Mouse (Mus musculus) hindbrain, embryonic 14.5 days (tissue): ENCODE data around the gene Emc3. TPM values are rescaled to one million over a fixed set of nuclear protein-coding genes. Genes with fewer than 3 reads are reported as not detected.

Experiments used
- ATAC-seq: fragments of 200-750 bp; cut with Nextera tagmentation; 2 replicates; pipeline ENCODE4 v1.8.0; 2017; ENCODE audit warnings: moderate number of reproducible peaks, mild to moderate bottlenecking, moderate TSS enrichment, moderate library complexity; ENCODE audit not compliant: low FRiP score
- DNase-seq: peaks from one replicate; pipeline ENCODE4 v3.0.0-alpha.2; 2015; ENCODE audit warnings: low spot score
- H3K27ac ChIP-seq: fragments of 300-500 bp; sonication (generic); 2 replicates; pipeline ENCODE4 v1.5.1; 2014; ENCODE audit warnings: mild to moderate bottlenecking, moderate library complexity
- H3K27me3 ChIP-seq: fragments of 300-500 bp; sonication (generic); 2 replicates; pipeline ENCODE4 v1.6.1; 2014; ENCODE audit warnings: mild to moderate bottlenecking, low read length, mixed read lengths; ENCODE audit not compliant: control insufficient read depth, insufficient read depth
- H3K36me3 ChIP-seq: fragments of 300-500 bp; sonication (generic); replicated peaks from 2 replicates; pipeline ENCODE4 v1.6.1; 2014; ENCODE audit not compliant: control insufficient read depth, insufficient read depth
- H3K4me1 ChIP-seq: fragments of 300-500 bp; sonication (generic); replicated peaks from 2 replicates; pipeline ENCODE4 v1.6.1; 2014; ENCODE audit warnings: antibody characterized with exemption, low read length, mixed read lengths; ENCODE audit not compliant: control insufficient read depth, insufficient read depth
- H3K4me2 ChIP-seq: fragments of 300-500 bp; sonication (generic); replicated peaks from 2 replicates; pipeline ENCODE4 v1.6.1; 2014; ENCODE audit warnings: mild to moderate bottlenecking, moderate library complexity
- H3K4me3 ChIP-seq: fragments of 300-500 bp; sonication (generic); replicated peaks from 2 replicates; pipeline ENCODE4 v1.5.1; 2014; ENCODE audit warnings: mild to moderate bottlenecking, low read length
- H3K9ac ChIP-seq: fragments of 300-500 bp; sonication (generic); 2 replicates; pipeline ENCODE4 v1.6.1; 2014
- H3K9me3 ChIP-seq: fragments of 300-500 bp; sonication (generic); 2 replicates; pipeline ENCODE4 v1.6.1; 2016; ENCODE audit warnings: low read length; ENCODE audit not compliant: control insufficient read depth
- WGBS: fragments of 180-500 bp; shearing (Covaris S2); extraction: QIAGEN DNeasy Blood & Tissue Kit; methylation state at CpG from one replicate; pipeline ENCODE4 v1.1.7; 2014; 5-methylcytosine and 5-hydroxymethylcytosine counted together
- polyA plus RNA-seq: library from polyadenylated mRNA; unstranded; fragments of >200 nt; fragmentation: Nextera tagmentation; extraction: Ambion mirVana; gene quantifications from 2 replicates; pipeline ENCODE4 v1.2.1, GENCODE M21; 2014

Gene Emc3
- polyA plus RNA-seq, 1 experiment from 2014 or later: 107 TPM

GRCm38 (mm10) chr6:113483100-113483615 lies 48.3 kb downstream of the Emc3 start, which contains the start of gene Creld1:
Gene Creld1 (plus strand): TSS chr6:113483297.
- Histone ChIP-seq H3K4me3 (peak within 1 kb of the TSS; percentile 66), H3K9me3 (no peaks in the 10 kb centered on the region), H3K27me3 (no peaks in the 10 kb centered on the region; the same call in none of the 2 replicates), H3K36me3 (peaks cover 25% of the 10 kb centered on the region), H3K4me1 (peaks cover 31% of the 10 kb centered on the region), H3K4me2 (peak within 1 kb of the TSS; percentile 70), H3K9ac (peak within 1 kb of the TSS; percentile 93), H3K27ac (peak within 1 kb of the TSS; percentile 89)
- WGBS: under 1% methylated on average over 26 of the region's 26 CpGs
- ATAC-seq: peak; percentile 96
- peak; percentile 91 for DNase-seq

DNA sequence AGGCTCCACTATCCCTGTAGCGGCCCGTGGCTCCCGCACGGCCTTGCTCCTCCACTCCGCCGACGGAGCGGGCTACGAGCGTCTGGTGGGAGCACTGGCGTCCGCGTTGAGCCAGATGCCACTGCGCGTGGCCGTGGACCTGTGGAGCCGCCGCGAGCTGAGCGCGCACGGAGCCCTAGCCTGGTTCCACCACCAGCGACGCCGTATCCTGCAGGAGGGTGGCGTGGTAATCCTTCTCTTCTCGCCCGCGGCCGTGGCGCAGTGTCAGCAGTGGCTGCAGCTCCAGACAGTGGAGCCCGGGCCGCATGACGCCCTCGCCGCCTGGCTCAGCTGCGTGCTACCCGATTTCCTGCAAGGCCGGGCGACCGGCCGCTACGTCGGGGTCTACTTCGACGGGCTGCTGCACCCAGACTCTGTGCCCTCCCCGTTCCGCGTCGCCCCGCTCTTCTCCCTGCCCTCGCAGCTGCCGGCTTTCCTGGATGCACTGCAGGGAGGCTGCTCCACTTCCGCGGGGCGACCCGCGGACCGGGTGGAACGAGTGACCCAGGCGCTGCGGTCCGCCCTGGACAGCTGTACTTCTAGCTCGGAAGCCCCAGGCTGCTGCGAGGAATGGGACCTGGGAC lies 48.9 kb downstream of the Emc3 start:
- Histone ChIP-seq H3K4me2 (peak overlapping the region; percentile 70), H3K4me3 (peak overlapping the region; percentile 66), H3K27ac (peak overlapping the region; percentile 89), H3K27me3 (no peaks in the 10 kb centered on the region; the same call in none of the 2 replicates), H3K9ac (peak overlapping the region; percentile 93), H3K36me3 (peaks cover 19% of the 10 kb centered on the region; the same call in 1 of the 2 replicates), H3K9me3 (no peaks in the 10 kb centered on the region), H3K4me1 (peaks cover 31% of the 10 kb centered on the region)
- WGBS: 1% methylated on average over 65 of the region's 65 CpGs
- ATAC-seq (peak; percentile 65), DNase-seq (peak; percentile 53)

GRCm38 (mm10) chr6:113480555-113481373 lies 50.7 kb downstream of the Emc3 start:
- 62% methylated on average over 18 of the region's 18 CpGs for WGBS
- peaks cover 29% of the 10 kb centered on the region for H3K4me1 ChIP-seq

GRCm38 (mm10) chr6:113478906-113479305 lies 52.5 kb downstream of the Emc3 start:
- H3K27me3 ChIP-seq: no peaks in the 10 kb centered on the region; the same call in none of the 2 replicates
- H3K4me3 ChIP-seq: no peak overlapping the region
- no peak overlapping the region for H3K27ac ChIP-seq
- no peaks in the 10 kb centered on the region for H3K9me3 ChIP-seq
- DNase-seq (no peak), ATAC-seq (no peak)
- no peak overlapping the region for H3K9ac ChIP-seq
- WGBS: 77% methylated on average over 10 of the region's 10 CpGs
- H3K4me2 ChIP-seq: no peak overlapping the region
- H3K36me3 ChIP-seq: no peaks in the 10 kb centered on the region
- H3K4me1 ChIP-seq: peaks cover 12% of the 10 kb centered on the region

More at GRCm38 (mm10) chr6:113480555-113481373, 50.7 kb downstream of the Emc3 start:
- ATAC-seq (no peak), DNase-seq (no peak)
- H3K4me3 ChIP-seq: no peak overlapping the region
- H3K27me3 ChIP-seq: no peaks in the 10 kb centered on the region; the same call in none of the 2 replicates
- H3K9me3 ChIP-seq: no peaks in the 10 kb centered on the region
- H3K9ac ChIP-seq: no peak overlapping the region
- no peak overlapping the region for H3K4me2 ChIP-seq
- H3K27ac ChIP-seq: no peak overlapping the region
- H3K36me3 ChIP-seq: peaks cover 3% of the 10 kb centered on the region; the same call in 1 of the 2 replicates

DNA sequence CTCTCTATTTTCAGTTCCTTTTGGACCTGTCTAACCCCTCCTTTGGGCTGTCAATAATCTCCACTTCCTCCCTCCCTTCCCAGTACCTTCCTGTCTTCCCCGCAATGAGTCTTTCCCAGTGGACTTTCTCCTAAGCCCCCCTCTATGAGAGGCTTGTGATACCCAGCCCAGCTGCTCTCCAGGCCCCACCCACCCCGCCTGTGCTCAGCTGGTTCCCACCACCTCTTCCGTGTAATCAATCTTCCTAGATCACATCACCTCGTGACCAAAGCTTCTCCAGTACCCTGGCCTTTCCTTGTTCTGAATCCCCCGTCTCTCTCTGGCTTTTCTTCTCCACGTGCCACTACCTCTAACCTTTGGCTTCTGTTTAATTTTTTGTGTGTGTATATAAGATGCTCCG lies 54.1 kb downstream of the Emc3 start:
- no peak overlapping the region for H3K4me2 ChIP-seq
- H3K27ac ChIP-seq: no peak overlapping the region
- H3K36me3 ChIP-seq: no peaks in the 10 kb centered on the region
- H3K9ac ChIP-seq: no peak overlapping the region
- DNase-seq (no peak), ATAC-seq (no peak)
- H3K9me3 ChIP-seq: no peaks in the 10 kb centered on the region
- H3K27me3 ChIP-seq: no peaks in the 10 kb centered on the region; the same call in none of the 2 replicates
- 29% methylated on average over 7 of the region's 7 CpGs for WGBS
- H3K4me1 ChIP-seq: peaks cover 9% of the 10 kb centered on the region
- H3K4me3 ChIP-seq: no peak overlapping the region

DNA sequence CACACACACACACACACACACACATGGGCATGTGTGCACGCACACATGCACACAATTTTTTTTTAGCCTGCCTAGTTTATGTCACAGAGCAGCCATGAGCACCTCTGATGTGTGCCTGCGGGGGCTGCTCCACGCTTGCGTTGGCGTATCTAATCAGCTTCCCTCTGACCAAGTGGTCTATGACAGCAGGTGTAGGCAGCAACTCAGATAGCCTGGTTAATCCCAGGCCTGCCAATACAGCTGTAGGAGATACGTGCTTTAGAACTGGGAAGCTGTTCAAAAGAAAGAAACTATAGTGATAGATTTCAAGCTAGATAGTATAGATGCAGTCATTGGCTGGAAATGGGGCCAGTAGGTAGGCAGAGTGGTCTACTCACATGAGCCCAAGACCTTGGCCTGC lies 57.7 kb downstream of the Emc3 start:
- Histone ChIP-seq H3K9ac (no peak overlapping the region), H3K27ac (no peak overlapping the region), H3K4me1 (peaks cover 7% of the 10 kb centered on the region; the same call in 1 of the 2 replicates), H3K36me3 (no peaks in the 10 kb centered on the region), H3K4me2 (no peak overlapping the region), H3K4me3 (no peak overlapping the region), H3K27me3 (peaks cover 20% of the 10 kb centered on the region; the same call in 1 of the 2 replicates), H3K9me3 (no peaks in the 10 kb centered on the region)
- ATAC-seq (no peak), DNase-seq (no peak)
- 84% methylated on average over 6 of the region's 6 CpGs for WGBS

GRCm38 (mm10) chr6:113473246-113473645 lies 58.2 kb downstream of the Emc3 start:
- Histone ChIP-seq H3K9ac (no peak overlapping the region), H3K4me2 (no peak overlapping the region), H3K27me3 (peaks cover 20% of the 10 kb centered on the region; the same call in 1 of the 2 replicates), H3K27ac (no peak overlapping the region), H3K9me3 (no peaks in the 10 kb centered on the region), H3K4me3 (no peak overlapping the region), H3K36me3 (no peaks in the 10 kb centered on the region), H3K4me1 (peaks cover 7% of the 10 kb centered on the region; the same call in 1 of the 2 replicates)
- ATAC-seq (no peak), DNase-seq (no peak)
- 74% methylated on average over 2 of the region's 2 CpGs for WGBS

DNA sequence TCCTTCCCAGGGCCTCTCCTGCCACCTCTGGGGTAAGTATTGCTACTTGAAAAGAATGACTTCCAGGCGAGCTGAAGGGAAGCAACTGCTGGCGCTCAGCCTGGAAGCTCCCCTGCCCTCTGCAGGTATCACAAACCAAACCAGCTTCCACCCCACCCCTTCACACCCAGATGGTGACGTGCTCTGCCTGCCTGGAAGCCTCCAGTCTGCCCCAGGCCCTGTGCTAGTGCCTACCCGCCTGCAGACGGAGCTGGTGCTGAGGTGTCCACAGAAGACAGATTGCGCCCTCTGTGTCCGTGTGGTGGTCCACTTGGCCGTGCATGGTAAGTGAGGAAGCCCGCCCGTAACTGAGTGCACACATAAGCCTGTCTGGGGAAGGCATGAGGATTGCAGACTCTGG lies 59.4 kb downstream of the Emc3 start:
- DNase-seq (no peak), ATAC-seq (no peak)
- no peak overlapping the region for H3K4me2 ChIP-seq
- no peaks in the 10 kb centered on the region for H3K9me3 ChIP-seq
- peaks cover 7% of the 10 kb centered on the region; the same call in 1 of the 2 replicates for H3K4me1 ChIP-seq
- no peaks in the 10 kb centered on the region for H3K36me3 ChIP-seq
- H3K27me3 ChIP-seq: peaks cover 23% of the 10 kb centered on the region; the same call in 1 of the 2 replicates
- no peak overlapping the region for H3K9ac ChIP-seq
- H3K4me3 ChIP-seq: no peak overlapping the region
- WGBS: 60% methylated on average over 10 of the region's 10 CpGs
- no peak overlapping the region for H3K27ac ChIP-seq
